Mouse (Mus musculus): ENCODE measurements around the gene E130116L18Rik. TPM values are rescaled to one million over a fixed set of nuclear protein-coding genes. Genes with fewer than 3 reads are reported as not detected.

The E130116L18Rik gene
- polyA plus RNA-seq (2014; fragmentation: Nextera tagmentation; extraction: Ambion mirVana), result not detected in 2 replicates

- 0 out of 2 replicates have a peak, but pooled peaks cover 3% of the 10 kb centered on the region for H3K4me1 ChIP-seq (replicated peaks; ENCODE audit: control insufficient read depth, insufficient read depth, low read length)
- H3K9ac ChIP-seq (ENCODE audit: low read length), result peak within 1 kb of the TSS; percentile 80
- DNase-seq (ENCODE audit: low spot score), result peak; percentile 93
- ATAC-seq (replicated peaks; ENCODE audit: low FRiP score), result peak; percentile 98
- no peaks in the 10 kb centered on the region for H3K36me3 ChIP-seq (ENCODE audit: control insufficient read depth, insufficient read depth, low read length)
- H3K27me3 ChIP-seq (ENCODE audit: control insufficient read depth, insufficient read depth, low read length), result no peaks in the 10 kb centered on the region
- H3K9me3 ChIP-seq (ENCODE audit: control insufficient read depth, low read length), result no peaks in the 10 kb centered on the region
- peak within 1 kb of the TSS; percentile 65 for H3K4me3 ChIP-seq (ENCODE audit: low read depth, low read length)
- no peak within 1 kb of the TSS; the same call in 1 of the 2 replicates for H3K27ac ChIP-seq (ENCODE audit: low read depth, low read length)
- WGBS, result 5% methylated on average over 72 of the region's 72 CpGs
- peak within 1 kb of the TSS; percentile 67 for H3K4me2 ChIP-seq (ENCODE audit: low read depth, low read length, severe bottlenecking)
Observed at GRCm38 (mm10) chr5:25222752-25223702, at the start of gene E130116L18Rik. Gene E130116L18Rik, minus strand, starts transcription at chr5:25223153.

DNA sequence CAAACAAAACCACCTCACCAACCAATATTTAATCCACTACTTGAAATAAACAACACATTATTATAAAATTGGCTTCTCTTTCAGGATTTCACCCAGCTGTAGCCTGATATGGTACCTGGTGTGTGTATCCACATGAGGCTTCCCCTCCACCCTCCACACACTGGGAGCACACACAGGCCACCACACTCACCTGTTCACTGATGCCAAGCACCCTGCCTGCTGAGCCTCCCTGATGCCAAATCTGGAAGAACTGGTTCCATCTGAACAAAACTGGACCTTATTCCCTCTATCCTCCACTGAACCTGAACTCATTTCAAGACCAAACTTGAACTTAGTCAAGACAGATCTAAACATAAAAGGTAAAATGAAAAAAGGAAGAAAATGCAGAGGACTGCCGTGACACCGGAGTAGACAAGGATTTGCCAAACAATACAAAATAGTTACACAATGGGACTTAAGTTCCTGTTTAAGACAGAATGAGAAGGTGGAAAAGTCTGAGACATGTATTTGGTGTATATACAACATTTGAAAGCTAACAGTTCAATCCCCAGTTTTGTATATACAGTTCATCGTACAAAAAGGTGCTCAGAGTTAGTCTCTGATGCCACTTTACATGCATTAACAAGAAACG, 45.4 kb upstream of the E130116L18Rik start:
- Histone ChIP-seq H3K4me1 (replicated peaks; ENCODE audit: control insufficient read depth, insufficient read depth, low read length) (no peaks in the 10 kb centered on the region), H3K4me2 (ENCODE audit: low read depth, low read length, severe bottlenecking) (no peak overlapping the region), H3K4me3 (ENCODE audit: low read depth, low read length) (no peak overlapping the region), H3K9ac (ENCODE audit: low read length) (no peak overlapping the region), H3K27ac (ENCODE audit: low read depth, low read length) (no peak overlapping the region), H3K9me3 (ENCODE audit: control insufficient read depth, low read length) (no peaks in the 10 kb centered on the region), H3K36me3 (ENCODE audit: control insufficient read depth, insufficient read depth, low read length) (no peaks in the 10 kb centered on the region; the same call in 1 of the 2 replicates), H3K27me3 (ENCODE audit: control insufficient read depth, insufficient read depth, low read length) (no peaks in the 10 kb centered on the region)
- 91% methylated on average over 4 of the region's 4 CpGs for WGBS
- DNase-seq (ENCODE audit: low spot score) (no peak), ATAC-seq (replicated peaks; ENCODE audit: low FRiP score) (no peak)

- Histone ChIP-seq H3K36me3 (ENCODE audit: control insufficient read depth, insufficient read depth, low read length) (no peaks in the 10 kb centered on the region; the same call in 1 of the 2 replicates), H3K9ac (ENCODE audit: low read length) (no peak overlapping the region), H3K9me3 (ENCODE audit: control insufficient read depth, low read length) (no peaks in the 10 kb centered on the region), H3K4me2 (ENCODE audit: low read depth, low read length, severe bottlenecking) (no peak overlapping the region), H3K4me3 (ENCODE audit: low read depth, low read length) (no peak overlapping the region), H3K27ac (ENCODE audit: low read depth, low read length) (no peak overlapping the region), H3K27me3 (ENCODE audit: control insufficient read depth, insufficient read depth, low read length) (no peaks in the 10 kb centered on the region), H3K4me1 (replicated peaks; ENCODE audit: control insufficient read depth, insufficient read depth, low read length) (no peaks in the 10 kb centered on the region)
- DNase-seq (ENCODE audit: low spot score) (no peak), ATAC-seq (replicated peaks; ENCODE audit: low FRiP score) (no peak)
- 86% methylated on average over 7 of the region's 7 CpGs for WGBS
Observed at GRCm38 (mm10) chr5:25262266-25262665, 39.3 kb upstream of the E130116L18Rik start.

- H3K4me2 ChIP-seq (ENCODE audit: low read depth, low read length, severe bottlenecking), result no peak overlapping the region
- WGBS, result 91% methylated on average over 6 of the region's 6 CpGs
- H3K4me3 ChIP-seq (ENCODE audit: low read depth, low read length), result no peak overlapping the region
- H3K9ac ChIP-seq (ENCODE audit: low read length), result no peak overlapping the region
- H3K27me3 ChIP-seq (ENCODE audit: control insufficient read depth, insufficient read depth, low read length), result no peaks in the 10 kb centered on the region
- no peaks in the 10 kb centered on the region; the same call in 1 of the 2 replicates for H3K36me3 ChIP-seq (ENCODE audit: control insufficient read depth, insufficient read depth, low read length)
- DNase-seq (ENCODE audit: low spot score) (no peak), ATAC-seq (replicated peaks; ENCODE audit: low FRiP score) (no peak)
- H3K4me1 ChIP-seq (replicated peaks; ENCODE audit: control insufficient read depth, insufficient read depth, low read length), result no peaks in the 10 kb centered on the region
- no peak overlapping the region for H3K27ac ChIP-seq (ENCODE audit: low read depth, low read length)
- no peaks in the 10 kb centered on the region for H3K9me3 ChIP-seq (ENCODE audit: control insufficient read depth, low read length)
Observed at GRCm38 (mm10) chr5:25261452-25261851, 38.5 kb upstream of the E130116L18Rik start.

DNA sequence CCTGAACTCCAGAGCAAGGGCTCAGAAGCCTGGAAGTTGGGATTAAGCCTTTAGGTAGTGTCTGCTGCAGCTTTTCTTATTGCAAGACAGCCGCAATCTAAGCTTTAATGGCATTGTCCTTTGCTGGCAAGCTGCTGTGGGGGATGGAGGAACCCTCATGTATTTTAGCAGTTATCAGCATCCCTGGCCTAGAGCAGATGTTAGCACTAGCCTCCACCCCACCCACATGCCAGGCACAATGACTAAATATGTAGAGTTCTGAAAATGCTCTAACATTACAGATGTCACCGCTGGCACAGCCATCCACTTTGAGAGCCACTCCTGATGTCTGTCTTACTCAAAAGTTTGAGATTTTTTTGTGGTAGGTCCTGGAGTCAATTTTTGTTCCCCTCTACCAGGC, 33.7 kb upstream of the E130116L18Rik start:
- H3K36me3 ChIP-seq (ENCODE audit: control insufficient read depth, insufficient read depth, low read length), result no peaks in the 10 kb centered on the region; the same call in none of the 2 replicates
- no peaks in the 10 kb centered on the region for H3K27me3 ChIP-seq (ENCODE audit: control insufficient read depth, insufficient read depth, low read length)
- ATAC-seq (replicated peaks; ENCODE audit: low FRiP score) (no peak), DNase-seq (ENCODE audit: low spot score) (no peak)
- WGBS, result 81% methylated on average over 2 of the region's 2 CpGs
- no peaks in the 10 kb centered on the region for H3K4me1 ChIP-seq (replicated peaks; ENCODE audit: control insufficient read depth, insufficient read depth, low read length)
- no peak overlapping the region for H3K27ac ChIP-seq (ENCODE audit: low read depth, low read length)
- H3K4me2 ChIP-seq (ENCODE audit: low read depth, low read length, severe bottlenecking), result no peak overlapping the region
- no peak overlapping the region for H3K4me3 ChIP-seq (ENCODE audit: low read depth, low read length)
- H3K9me3 ChIP-seq (ENCODE audit: control insufficient read depth, low read length), result no peaks in the 10 kb centered on the region
- no peak overlapping the region for H3K9ac ChIP-seq (ENCODE audit: low read length)

GRCm38 (mm10) chr5:25254491-25254890, 31.5 kb upstream of the E130116L18Rik start:
- WGBS, result 89% methylated on average over 4 of the region's 4 CpGs
- Histone ChIP-seq H3K4me1 (replicated peaks; ENCODE audit: control insufficient read depth, insufficient read depth, low read length) (no peaks in the 10 kb centered on the region), H3K27ac (ENCODE audit: low read depth, low read length) (no peak overlapping the region), H3K9me3 (ENCODE audit: control insufficient read depth, low read length) (no peaks in the 10 kb centered on the region), H3K27me3 (ENCODE audit: control insufficient read depth, insufficient read depth, low read length) (no peaks in the 10 kb centered on the region), H3K4me3 (ENCODE audit: low read depth, low read length) (no peak overlapping the region), H3K9ac (ENCODE audit: low read length) (no peak overlapping the region), H3K4me2 (ENCODE audit: low read depth, low read length, severe bottlenecking) (no peak overlapping the region), H3K36me3 (ENCODE audit: control insufficient read depth, insufficient read depth, low read length) (peaks cover 2% of the 10 kb centered on the region)
- DNase-seq (ENCODE audit: low spot score) (no peak), ATAC-seq (replicated peaks; ENCODE audit: low FRiP score) (no peak)

DNA sequence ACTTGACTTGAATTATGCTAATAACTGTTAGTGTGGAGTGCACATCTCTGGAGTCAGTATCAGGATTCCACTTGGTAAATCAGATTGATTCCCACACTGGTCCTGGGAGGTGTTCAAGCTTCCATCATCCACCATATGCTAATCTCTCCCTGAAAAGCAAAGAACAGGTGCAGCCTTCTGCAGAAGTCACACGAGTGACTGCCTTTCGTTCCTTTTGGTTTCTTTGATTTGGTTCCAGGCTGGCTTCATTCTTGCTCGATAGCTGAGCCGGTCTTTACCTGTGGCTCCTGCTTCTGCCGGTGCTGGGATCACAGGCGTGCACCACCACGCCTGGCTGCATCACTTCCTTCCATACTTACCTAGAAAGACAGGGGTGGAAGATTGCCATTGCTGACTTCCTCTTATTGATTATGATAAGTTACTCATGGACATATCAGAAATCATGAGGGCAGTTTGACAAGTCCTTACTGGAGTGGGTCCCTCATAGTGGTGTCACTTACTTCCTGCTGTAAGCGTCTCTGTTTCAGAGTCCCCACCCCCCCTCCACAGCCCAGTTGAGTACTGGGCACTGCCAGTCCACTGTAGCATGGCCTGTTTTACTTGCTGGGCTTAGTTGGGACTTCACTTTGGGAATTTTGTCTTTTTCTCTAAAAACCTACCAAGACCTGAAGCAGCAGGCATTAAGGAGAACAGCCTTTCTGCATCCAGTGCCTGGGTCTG, 30.0 kb upstream of the E130116L18Rik start:
- no peak overlapping the region for H3K9ac ChIP-seq (ENCODE audit: low read length)
- peaks cover 2% of the 10 kb centered on the region; the same call in 1 of the 2 replicates for H3K36me3 ChIP-seq (ENCODE audit: control insufficient read depth, insufficient read depth, low read length)
- no peaks in the 10 kb centered on the region for H3K9me3 ChIP-seq (ENCODE audit: control insufficient read depth, low read length)
- H3K4me1 ChIP-seq (replicated peaks; ENCODE audit: control insufficient read depth, insufficient read depth, low read length), result no peaks in the 10 kb centered on the region
- no peak for ATAC-seq (replicated peaks; ENCODE audit: low FRiP score)
- DNase-seq (ENCODE audit: low spot score), result no peak
- no peaks in the 10 kb centered on the region for H3K27me3 ChIP-seq (ENCODE audit: control insufficient read depth, insufficient read depth, low read length)
- no peak overlapping the region for H3K4me2 ChIP-seq (ENCODE audit: low read depth, low read length, severe bottlenecking)
- no peak overlapping the region for H3K4me3 ChIP-seq (ENCODE audit: low read depth, low read length)
- 91% methylated on average over 8 of the region's 8 CpGs for WGBS
- H3K27ac ChIP-seq (ENCODE audit: low read depth, low read length), result no peak overlapping the region

- Histone ChIP-seq H3K27me3 (ENCODE audit: control insufficient read depth, insufficient read depth, low read length) (no peaks in the 10 kb centered on the region), H3K4me2 (ENCODE audit: low read depth, low read length, severe bottlenecking) (no peak overlapping the region), H3K9ac (ENCODE audit: low read length) (no peak overlapping the region), H3K4me3 (ENCODE audit: low read depth, low read length) (no peak overlapping the region), H3K36me3 (ENCODE audit: control insufficient read depth, insufficient read depth, low read length) (peaks cover 2% of the 10 kb centered on the region; the same call in 1 of the 2 replicates), H3K27ac (ENCODE audit: low read depth, low read length) (no peak overlapping the region), H3K4me1 (replicated peaks; ENCODE audit: control insufficient read depth, insufficient read depth, low read length) (no peaks in the 10 kb centered on the region), H3K9me3 (ENCODE audit: control insufficient read depth, low read length) (no peaks in the 10 kb centered on the region)
- no peak for ATAC-seq (replicated peaks; ENCODE audit: low FRiP score)
- DNase-seq (ENCODE audit: low spot score), result no peak
- WGBS, result 82% methylated on average over 2 of the region's 2 CpGs
Observed at GRCm38 (mm10) chr5:25252423-25252822, 29.5 kb upstream of the E130116L18Rik start.

Measured in forebrain, embryonic 11.5 days (tissue).